Mouse (Mus musculus): ENCODE measurements at regions not wholly inside any gene's neighbourhood (a gene's known extent, or its start where the extent isn't known, plus 50 kb on each side); places are given as distances from the start of the nearest gene placed in this dataset.

DNA sequence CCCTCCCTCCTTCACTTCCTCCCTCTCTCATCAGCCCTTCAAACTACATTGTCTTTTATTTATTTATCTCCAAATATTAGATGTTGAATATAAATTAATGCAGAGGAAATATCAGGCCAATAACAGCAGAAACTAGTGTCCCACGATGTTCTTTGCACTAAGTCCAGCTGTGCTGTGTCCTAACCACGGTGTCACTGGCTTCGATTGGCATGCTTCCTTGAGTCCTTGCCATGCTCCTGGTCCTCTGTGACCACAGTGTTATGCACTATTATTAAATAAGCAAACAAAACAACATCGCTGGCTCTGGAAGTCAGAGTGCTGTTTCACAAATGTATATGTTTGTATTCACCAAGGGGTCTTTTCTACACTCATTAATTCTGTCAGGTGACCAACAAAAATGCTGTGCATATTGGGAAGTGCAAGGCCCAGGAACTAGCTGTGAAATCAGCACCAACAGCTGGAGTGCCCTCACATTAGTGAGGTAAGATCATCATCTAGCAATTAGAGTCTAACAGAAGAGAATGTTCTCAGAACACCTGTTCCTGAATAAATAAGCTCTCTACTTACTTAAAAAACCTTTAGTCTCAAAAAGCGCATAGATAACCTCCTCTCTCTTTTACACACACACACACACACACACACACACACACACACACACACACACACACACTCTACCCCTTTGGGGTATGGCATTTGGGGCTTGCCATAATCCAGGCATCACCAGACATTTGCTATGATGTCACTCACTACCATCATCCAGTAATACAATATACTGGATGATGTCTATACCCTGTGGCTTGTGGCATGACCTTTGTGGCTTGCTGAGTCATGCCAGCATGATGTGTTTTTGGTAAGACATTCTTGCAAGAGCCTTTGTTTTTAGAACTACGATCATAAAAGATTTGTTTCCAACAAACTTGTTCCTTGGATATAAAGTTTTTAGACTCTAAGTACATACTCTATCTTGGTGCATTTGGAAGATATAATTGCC is 81.9 kb upstream of the Rgs2 start:
- peak; percentile 5 for DNase-seq (ENCODE audit: low spot score)

DNA sequence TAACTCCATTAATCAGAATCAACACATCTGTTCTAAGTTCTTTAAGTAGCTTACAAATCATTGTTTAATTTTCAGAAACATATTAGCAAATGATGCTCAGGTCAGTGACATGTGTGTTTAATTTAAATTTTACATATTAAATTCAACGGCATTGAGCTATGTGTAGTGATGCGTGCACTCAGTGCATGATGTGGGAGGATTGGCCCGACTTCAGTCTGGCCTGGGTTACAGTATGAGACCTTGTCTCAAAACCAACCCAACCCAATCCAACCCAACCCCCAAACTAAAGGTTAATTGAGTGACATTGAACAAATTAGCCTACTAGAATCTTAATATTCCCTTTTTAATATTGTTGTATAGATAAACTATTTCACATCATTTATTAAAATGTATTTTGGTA is 75.0 kb upstream of the Rgs2 start:
- no peak for DNase-seq (ENCODE audit: low spot score)

DNA sequence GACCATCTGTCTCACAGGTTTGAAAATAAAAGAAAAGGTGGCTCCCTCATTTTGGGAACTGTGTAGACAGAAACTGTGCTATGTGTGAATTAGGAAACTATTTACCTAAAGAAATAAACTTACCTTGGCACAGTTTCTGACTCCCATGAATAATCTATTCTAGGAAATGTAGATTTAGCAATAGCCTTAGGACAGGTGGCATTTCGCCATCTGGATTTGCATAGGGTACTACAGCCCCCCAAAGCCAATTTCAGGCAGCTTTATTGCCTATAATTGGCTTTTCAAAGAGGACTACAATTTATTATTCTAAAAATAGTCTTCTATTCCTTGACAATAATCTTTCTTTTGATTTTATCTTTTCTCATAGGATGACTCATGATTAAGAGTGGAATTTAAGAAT is 74.5 kb upstream of the Rgs2 start:
- DNase-seq (ENCODE audit: low spot score): no peak

DNA sequence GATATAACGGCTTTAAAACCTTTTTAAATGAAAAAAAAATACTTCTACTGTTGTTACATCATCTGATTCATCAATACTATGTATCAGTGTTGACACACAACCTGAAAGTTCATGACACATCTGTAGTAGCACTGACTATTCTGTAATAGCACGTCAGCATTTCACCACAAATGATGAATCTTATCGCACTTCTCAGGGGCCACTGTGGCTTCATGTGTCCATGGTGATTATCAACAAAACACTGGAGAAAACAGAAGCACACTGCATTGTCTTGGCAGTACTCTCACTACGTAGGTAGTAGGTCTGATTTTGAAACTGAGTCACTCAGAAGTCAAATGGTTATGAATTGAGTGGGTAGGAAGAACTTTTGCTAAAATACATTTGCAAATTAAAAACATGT is 72.0 kb upstream of the Rgs2 start:
- DNase-seq (ENCODE audit: low spot score): no peak

DNA sequence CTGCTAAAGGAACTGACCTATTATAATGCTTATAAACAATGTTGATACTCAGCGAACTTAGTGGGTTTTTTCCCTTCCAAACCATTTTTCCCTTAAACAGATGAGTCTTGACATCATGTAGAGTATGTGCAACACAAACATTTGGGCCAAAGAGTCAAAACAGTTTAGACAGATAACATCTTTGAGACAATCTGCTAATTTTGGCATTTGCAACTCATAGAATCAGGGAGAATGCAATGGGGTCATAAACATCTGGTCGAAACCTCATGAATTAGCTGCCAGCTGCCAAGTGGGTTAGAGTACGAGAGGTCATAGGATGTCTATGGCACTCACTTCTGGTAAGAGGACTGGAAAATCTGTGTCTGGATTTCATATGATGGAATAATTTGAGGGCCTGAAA is 57.3 kb upstream of the Rgs2 start:
- no peak for DNase-seq (ENCODE audit: low spot score)

DNA sequence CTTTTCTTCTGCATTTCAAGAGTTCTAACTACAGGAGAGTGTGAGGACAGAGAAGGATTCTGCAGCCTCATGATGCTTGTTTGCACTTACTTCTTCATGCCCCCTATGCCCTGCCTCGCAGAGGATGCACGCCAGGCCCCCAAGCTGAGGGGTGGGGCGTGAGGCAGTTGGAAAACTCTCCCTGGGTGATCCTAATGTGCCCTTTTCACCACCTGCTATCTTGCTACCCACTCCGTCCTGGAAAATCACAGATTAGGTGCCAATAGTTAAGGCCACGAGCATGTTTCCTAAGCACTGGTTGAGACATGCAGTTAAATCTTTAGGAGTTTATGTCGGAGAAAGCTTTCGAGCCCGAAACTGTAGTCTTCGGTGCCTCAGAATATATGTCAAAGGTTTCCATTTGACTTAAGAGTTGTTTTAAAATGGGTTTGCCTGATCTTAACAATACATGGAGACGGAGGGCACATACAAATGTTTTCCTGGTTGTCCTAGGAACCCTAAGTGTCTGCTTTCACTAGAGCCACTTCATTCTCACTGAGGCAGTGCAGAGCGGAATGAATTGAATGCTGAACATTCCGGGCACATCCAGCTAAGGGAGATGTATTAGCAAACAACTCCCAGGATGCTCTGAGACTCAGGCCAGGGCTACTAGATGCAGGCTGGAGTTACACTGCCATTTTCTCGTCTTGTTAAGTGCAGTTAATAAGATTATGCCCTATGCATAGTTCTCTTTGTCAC is 51.7 kb upstream of the Rgs2 start:
- peak; percentile 7 for DNase-seq (ENCODE audit: low spot score)

All from embryo, embryonic 10.5 days (tissue).